Mouse (Mus musculus) neural tube, embryonic 12.5 days (tissue): Measurements from ENCODE around the gene Hemk1. TPM values are rescaled to one million over a fixed set of nuclear protein-coding genes. Genes with fewer than 3 reads are reported as not detected.

ENCODE experiments used
- ATAC-seq: fragments of 200-750 bp; cut with Nextera tagmentation; 2 replicates; pipeline ENCODE4 v1.8.0; 2017; ENCODE audit warnings: low read depth, mild to moderate bottlenecking, moderate TSS enrichment, moderate library complexity; ENCODE audit not compliant: low FRiP score
- H3K27ac ChIP-seq: fragments of 300-500 bp; sonication (generic); 2 replicates; pipeline ENCODE4 v1.5.1; 2016
- H3K27me3 ChIP-seq: fragments of 300-500 bp; sonication (generic); replicated peaks from 2 replicates; pipeline ENCODE4 v1.6.1; 2016; ENCODE audit warnings: mild to moderate bottlenecking
- H3K36me3 ChIP-seq: fragments of 300-500 bp; sonication (generic); 2 replicates; pipeline ENCODE4 v1.6.1; 2016; ENCODE audit warnings: mild to moderate bottlenecking
- H3K4me1 ChIP-seq: fragments of 300-500 bp; sonication (generic); 2 replicates; pipeline ENCODE4 v1.6.1; 2016
- H3K4me2 ChIP-seq: fragments of 300-500 bp; sonication (generic); replicated peaks from 2 replicates; pipeline ENCODE4 v1.6.1; 2016; ENCODE audit warnings: mild to moderate bottlenecking
- H3K4me3 ChIP-seq: fragments of 300-500 bp; sonication (generic); 2 replicates; pipeline ENCODE4 v1.5.1; 2016
- H3K9ac ChIP-seq: fragments of 300-500 bp; sonication (generic); 2 replicates; pipeline ENCODE4 v1.6.1; 2016; ENCODE audit warnings: mild to moderate bottlenecking
- H3K9me3 ChIP-seq: fragments of 300-500 bp; sonication (generic); 2 replicates; pipeline ENCODE4 v1.6.1; 2016; ENCODE audit warnings: mild to moderate bottlenecking
- WGBS: fragments of 180-500 bp; shearing (Covaris S2); methylation state at CpG from one replicate; pipeline ENCODE4 v1.1.7; 2016; 5-methylcytosine and 5-hydroxymethylcytosine counted together
- polyA plus RNA-seq: library from polyadenylated mRNA; unstranded; fragments of >200 nt; fragmentation: Nextera tagmentation; extraction: Ambion mirVana; gene quantifications from 2 replicates; pipeline ENCODE4 v1.2.1, GENCODE M21; 2016

Gene Hemk1
- polyA plus RNA-seq, 1 experiment from 2014 or later = 14.2 TPM

DNA sequence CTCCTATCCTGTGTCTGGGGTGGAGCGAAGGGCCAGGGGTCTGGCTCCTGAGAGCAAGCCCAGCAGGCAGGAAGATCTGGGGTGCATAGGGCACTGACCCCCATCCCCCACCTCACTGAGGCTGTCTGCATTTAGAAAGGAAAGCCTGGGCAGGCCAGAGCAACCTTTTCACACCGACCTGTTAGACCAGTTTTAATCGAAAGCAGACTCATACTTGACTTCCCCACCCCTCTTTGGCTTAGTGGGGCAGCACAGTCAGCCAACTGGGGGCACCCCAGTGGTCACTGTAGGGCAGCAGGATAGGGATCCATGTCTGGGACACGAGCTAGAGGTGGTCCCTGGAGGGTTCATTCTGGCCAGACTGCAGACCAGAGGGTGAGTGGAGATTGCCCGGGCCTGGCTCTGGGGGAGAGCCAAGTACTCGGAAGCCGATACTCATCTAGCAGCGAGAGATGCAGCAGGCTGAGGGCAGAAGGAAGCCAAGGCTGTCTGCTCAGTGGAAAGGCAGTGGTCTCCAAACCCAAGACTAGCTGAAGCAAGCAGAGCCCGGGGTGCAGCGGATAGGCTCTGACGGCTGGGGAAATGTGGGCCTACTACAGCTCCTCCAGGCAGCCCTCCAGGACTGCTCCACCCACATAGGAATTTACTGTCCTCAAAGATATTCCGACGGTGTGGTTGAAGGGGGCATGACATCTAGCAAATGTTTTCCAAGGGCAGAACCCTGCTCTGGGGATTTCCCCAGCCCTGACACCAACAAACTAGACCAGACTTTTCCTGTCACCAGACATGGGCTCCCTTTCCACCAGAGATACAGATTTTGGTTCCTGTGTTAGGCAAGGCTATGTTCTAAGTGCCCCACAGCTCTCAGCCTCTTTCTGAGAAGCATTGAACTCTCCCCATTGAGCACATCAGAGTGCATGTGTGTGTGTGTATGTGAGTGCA lies 32.3 kb downstream of the Hemk1 start:
- Histone ChIP-seq H3K27me3 (no peaks in the 10 kb centered on the region), H3K9me3 (no peaks in the 10 kb centered on the region), H3K9ac (no peak overlapping the region), H3K27ac (no peak overlapping the region), H3K4me2 (no peak overlapping the region), H3K4me1 (no peaks in the 10 kb centered on the region), H3K4me3 (no peak overlapping the region), H3K36me3 (peaks cover 7% of the 10 kb centered on the region)
- no peak for ATAC-seq
- 72% methylated on average over 13 of the region's 13 CpGs for WGBS

DNA sequence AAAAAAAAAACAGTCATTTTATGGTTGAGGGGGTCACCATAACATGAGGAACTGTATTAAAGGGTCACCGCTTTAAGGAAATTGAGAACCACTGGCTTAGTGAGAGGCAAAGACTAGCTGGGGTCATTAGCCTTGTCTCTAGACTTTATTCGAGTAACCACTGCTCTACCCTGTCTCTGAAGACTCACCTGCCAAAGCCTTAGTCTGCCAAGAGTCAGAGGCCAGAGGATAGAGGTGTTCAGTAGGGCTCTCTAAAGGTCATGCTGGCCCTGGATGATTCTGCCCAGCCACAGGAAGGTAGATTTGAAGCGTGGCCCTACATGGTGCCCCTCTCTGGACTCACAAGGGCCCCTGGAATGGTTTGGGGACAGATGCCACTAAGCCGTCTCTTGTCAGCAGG lies 33.1 kb downstream of the Hemk1 start:
- no peak overlapping the region for H3K9ac ChIP-seq
- no peak overlapping the region for H3K4me2 ChIP-seq
- no peaks in the 10 kb centered on the region for H3K4me1 ChIP-seq
- 93% methylated on average over 4 of the region's 4 CpGs for WGBS
- no peak for ATAC-seq
- no peaks in the 10 kb centered on the region for H3K27me3 ChIP-seq
- peaks cover 10% of the 10 kb centered on the region for H3K36me3 ChIP-seq
- H3K9me3 ChIP-seq = no peaks in the 10 kb centered on the region
- no peak overlapping the region for H3K4me3 ChIP-seq
- no peak overlapping the region for H3K27ac ChIP-seq

DNA sequence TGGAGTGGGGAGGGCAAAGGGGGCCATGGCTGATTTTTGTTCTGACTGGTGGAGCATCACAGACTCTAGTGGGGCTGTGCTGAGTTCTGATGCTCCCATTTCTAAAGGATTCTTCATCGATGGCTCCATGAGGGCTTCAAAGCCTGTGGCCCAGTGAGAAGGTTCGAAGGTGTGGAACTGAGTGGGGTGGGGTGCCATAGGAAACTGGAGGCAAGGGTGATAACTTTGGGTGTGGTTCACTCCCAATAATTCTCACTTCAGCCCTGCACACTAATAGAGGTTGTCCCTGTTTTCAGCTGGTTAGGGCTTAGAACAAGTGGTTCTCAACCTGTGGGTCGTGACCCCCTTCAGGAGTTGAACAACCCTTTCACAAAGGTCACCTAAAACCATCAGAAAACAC lies 33.8 kb downstream of the Hemk1 start:
- 91% methylated on average over 3 of the region's 3 CpGs for WGBS
- H3K36me3 ChIP-seq = peaks cover 10% of the 10 kb centered on the region
- H3K27me3 ChIP-seq = no peaks in the 10 kb centered on the region
- no peak for ATAC-seq
- no peaks in the 10 kb centered on the region for H3K4me1 ChIP-seq
- no peak overlapping the region for H3K9ac ChIP-seq
- no peak overlapping the region for H3K27ac ChIP-seq
- H3K9me3 ChIP-seq = no peaks in the 10 kb centered on the region
- H3K4me3 ChIP-seq = no peak overlapping the region
- H3K4me2 ChIP-seq = no peak overlapping the region

DNA sequence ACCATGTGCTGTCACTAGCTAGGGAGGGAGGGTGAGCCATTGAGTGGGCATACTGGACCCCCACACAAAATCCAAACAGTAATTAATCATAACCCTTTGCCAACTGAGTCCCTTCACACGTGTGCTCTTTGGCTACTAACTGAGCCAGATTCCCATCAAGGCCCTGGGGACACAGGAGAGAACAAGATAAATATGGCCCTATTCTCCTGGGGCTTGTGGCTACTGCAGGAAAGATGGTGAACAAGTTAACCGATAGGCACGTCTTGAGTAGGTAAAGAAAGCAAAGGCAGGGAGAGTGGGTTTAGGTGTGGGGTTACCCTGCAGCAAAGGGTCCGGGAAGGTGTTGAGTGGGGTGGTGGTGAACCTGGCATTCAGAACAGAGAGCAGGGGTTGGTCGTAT lies 34.2 kb downstream of the Hemk1 start:
- no peak overlapping the region for H3K27ac ChIP-seq
- no peaks in the 10 kb centered on the region for H3K9me3 ChIP-seq
- no peaks in the 10 kb centered on the region for H3K27me3 ChIP-seq
- H3K36me3 ChIP-seq = peaks cover 10% of the 10 kb centered on the region
- H3K4me1 ChIP-seq = no peaks in the 10 kb centered on the region
- no peak overlapping the region for H3K9ac ChIP-seq
- 84% methylated on average over 5 of the region's 5 CpGs for WGBS
- no peak overlapping the region for H3K4me2 ChIP-seq
- no peak overlapping the region for H3K4me3 ChIP-seq
- ATAC-seq = no peak

DNA sequence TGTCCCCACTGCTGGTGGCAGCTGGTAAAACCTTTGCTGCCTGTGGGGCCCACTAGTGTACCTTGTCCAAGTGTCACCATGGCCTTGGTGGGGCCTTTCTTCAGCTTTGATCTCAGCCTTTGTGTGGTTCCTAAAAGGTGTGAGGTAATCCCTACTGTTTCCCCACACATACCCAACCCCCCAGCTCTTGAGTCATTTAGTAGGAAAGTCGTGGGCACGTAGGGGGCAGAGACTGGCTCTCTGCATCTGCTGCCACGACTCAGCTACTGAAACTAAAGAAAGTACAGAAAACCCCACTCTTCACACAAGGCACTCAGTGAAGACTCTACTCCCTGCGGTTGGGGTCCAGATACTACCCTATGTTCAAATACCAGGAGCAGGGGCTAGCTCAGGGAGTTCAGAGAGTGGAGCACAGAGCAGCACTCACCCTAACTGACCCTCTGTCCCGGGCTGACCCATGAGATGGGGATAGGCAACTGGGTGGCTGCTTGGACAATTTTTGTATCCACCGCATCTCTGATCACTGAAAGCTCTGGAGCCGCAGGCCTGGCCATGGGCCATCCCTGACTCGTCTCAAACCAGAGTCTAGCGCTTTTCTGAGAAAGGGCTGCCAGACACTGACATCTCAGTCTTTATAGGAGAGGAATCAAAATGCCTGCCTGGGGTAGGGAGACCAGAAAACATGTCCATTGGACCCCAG lies 34.9 kb downstream of the Hemk1 start:
- 84% methylated on average over 9 of the region's 9 CpGs for WGBS
- Histone ChIP-seq H3K4me1 (no peaks in the 10 kb centered on the region; the same call in 1 of the 2 replicates), H3K9ac (no peak overlapping the region), H3K27me3 (no peaks in the 10 kb centered on the region), H3K36me3 (peaks cover 10% of the 10 kb centered on the region), H3K4me2 (no peak overlapping the region), H3K27ac (no peak overlapping the region), H3K4me3 (no peak overlapping the region), H3K9me3 (no peaks in the 10 kb centered on the region)
- no peak for ATAC-seq

DNA sequence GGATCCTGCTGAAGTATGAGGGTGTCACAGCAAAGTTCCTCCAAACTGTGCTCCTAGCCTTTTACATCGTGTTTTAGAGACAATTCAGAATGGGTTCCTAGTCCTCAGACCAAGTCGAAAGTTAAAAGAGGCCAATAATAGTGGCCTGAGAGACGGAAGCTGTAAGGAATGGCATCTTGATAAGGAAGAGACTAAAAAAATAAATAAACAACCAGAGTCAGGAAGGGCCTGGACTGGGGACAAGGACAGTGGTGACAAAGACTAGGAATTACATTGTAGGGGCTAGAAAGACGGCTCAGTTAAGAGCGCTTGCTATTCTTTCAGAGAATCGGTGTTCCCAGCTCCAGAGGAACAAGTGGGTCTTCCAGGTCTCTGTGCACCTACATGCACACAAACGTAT lies 35.6 kb downstream of the Hemk1 start:
- H3K4me2 ChIP-seq = no peak overlapping the region
- H3K4me1 ChIP-seq = peaks cover 5% of the 10 kb centered on the region
- no peaks in the 10 kb centered on the region for H3K27me3 ChIP-seq
- ATAC-seq = no peak
- WGBS = 85% methylated on average over 7 of the region's 7 CpGs
- no peak overlapping the region for H3K9ac ChIP-seq
- H3K9me3 ChIP-seq = no peaks in the 10 kb centered on the region
- peaks cover 10% of the 10 kb centered on the region for H3K36me3 ChIP-seq
- no peak overlapping the region for H3K4me3 ChIP-seq
- no peak overlapping the region for H3K27ac ChIP-seq

DNA sequence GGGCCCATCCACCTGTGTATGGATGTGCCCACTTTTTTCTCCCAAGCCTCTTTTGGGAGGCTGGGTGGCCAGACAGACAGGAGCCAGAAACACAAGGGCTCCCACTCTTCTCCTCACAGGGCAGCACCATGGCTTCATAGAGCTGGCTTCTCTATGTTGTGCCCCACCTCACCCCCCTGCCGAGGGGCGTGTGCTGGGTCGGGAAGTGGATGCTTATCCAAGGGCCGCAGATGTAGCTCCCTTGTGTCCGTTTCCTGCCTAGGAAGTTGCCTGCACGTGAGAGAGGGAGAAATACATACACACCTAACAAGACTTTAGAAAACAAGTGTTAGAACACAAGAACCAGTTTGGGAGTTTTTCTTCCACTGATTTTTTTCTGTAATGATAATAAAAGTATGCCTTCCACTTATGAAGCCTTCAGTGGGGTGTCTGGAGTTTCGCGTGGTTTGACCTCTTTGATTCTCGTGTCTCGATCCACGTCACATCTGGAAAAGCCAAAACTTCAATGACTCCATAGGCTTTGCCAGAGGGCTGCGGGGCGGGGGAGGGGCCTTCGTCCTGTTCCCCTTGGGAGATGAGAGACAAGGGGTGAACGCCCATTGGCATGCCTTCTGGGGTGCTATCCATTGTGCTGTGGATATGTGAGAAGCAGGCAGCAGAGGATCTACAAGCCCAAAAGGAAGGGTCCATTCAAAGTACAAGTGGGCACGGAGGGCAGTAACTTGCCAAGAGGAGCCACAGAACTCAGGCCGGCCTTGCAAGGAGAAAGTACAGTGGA lies 36.4 kb downstream of the Hemk1 start:
- ATAC-seq = no peak
- no peak overlapping the region for H3K9ac ChIP-seq
- H3K4me3 ChIP-seq = no peak overlapping the region
- H3K27ac ChIP-seq = no peak overlapping the region
- H3K36me3 ChIP-seq = peaks cover 10% of the 10 kb centered on the region
- 81% methylated on average over 17 of the region's 17 CpGs for WGBS
- H3K4me2 ChIP-seq = no peak overlapping the region
- H3K4me1 ChIP-seq = peaks cover 13% of the 10 kb centered on the region
- H3K9me3 ChIP-seq = no peaks in the 10 kb centered on the region
- H3K27me3 ChIP-seq = no peaks in the 10 kb centered on the region

DNA sequence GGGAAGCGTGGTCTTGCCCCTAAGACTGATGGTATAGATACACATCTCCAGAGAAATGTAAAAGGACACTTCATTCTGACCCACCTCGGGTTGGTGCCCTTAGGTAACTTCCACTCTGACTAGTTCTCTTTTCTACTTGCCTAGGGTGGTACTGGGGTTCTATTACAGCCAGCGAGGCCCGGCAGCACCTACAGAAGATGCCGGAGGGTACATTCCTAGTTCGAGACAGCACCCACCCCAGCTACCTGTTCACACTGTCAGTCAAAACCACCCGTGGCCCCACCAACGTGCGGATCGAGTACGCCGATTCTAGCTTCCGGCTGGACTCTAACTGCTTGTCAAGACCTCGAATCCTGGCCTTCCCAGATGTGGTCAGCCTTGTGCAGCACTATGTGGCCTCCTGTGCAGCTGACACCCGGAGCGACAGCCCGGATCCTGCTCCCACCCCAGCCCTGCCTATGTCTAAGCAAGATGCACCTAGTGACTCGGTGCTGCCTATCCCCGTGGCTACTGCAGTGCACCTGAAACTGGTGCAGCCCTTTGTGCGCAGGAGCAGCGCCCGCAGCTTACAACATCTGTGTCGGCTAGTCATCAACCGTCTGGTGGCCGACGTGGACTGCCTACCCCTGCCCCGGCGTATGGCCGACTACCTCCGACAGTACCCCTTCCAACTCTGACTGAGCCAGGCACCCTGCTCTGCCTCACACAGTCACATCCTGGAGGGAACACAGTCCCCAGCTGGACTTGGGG lies 37.8 kb downstream of the Hemk1 start:
- Histone ChIP-seq H3K27me3 (peaks cover 5% of the 10 kb centered on the region; the same call in 1 of the 2 replicates), H3K27ac (no peak overlapping the region), H3K4me3 (no peak overlapping the region), H3K4me2 (no peak overlapping the region), H3K9me3 (no peaks in the 10 kb centered on the region), H3K36me3 (peaks cover 10% of the 10 kb centered on the region), H3K9ac (no peak overlapping the region), H3K4me1 (peaks cover 17% of the 10 kb centered on the region)
- 94% methylated on average over 30 of the region's 30 CpGs for WGBS
- no peak for ATAC-seq

DNA sequence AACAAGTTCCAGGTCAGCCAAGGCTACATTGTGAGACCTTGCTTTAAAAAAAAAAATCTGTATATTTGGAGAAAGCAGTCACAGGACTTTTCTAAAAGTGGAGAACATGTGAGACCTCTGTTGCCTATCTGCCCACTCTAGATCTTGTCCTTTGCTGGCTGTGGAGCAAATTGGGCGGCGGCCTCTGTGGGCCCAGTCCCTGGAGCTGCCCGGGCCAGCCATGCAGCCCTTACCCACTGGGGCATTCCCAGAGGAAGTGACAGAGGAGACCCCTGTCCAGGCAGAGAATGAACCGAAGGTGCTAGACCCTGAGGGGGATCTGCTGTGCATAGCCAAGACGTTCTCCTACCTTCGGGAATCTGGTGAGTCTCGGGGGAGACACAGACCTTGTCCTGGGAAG lies 38.4 kb downstream of the Hemk1 start:
- H3K4me2 ChIP-seq = no peak overlapping the region
- H3K4me1 ChIP-seq = peaks cover 17% of the 10 kb centered on the region
- peaks cover 10% of the 10 kb centered on the region for H3K36me3 ChIP-seq
- no peak for ATAC-seq
- peaks cover 6% of the 10 kb centered on the region; the same call in 1 of the 2 replicates for H3K27me3 ChIP-seq
- no peak overlapping the region for H3K9ac ChIP-seq
- no peak overlapping the region for H3K4me3 ChIP-seq
- no peak overlapping the region for H3K27ac ChIP-seq
- no peaks in the 10 kb centered on the region for H3K9me3 ChIP-seq
- 90% methylated on average over 7 of the region's 7 CpGs for WGBS

DNA sequence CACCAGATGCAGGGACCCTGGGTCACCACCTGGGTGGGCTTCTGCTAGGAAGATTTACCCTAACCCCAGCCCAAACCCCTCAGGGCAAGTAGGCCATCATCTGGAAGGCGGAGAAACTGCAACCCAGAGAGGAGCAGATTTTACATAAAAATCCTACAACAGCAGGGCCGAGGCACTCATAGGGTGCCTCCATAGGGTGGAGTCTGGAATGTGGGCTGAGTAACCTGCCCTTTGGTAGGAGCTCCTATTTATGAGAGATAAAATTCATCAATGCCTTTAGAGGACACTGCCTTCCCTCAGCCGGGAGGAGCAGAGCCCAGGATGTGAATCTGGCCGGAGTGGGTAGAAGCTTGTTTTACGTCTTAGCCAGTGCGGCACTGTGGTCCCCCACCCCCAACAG lies 39.3 kb downstream of the Hemk1 start:
- no peaks in the 10 kb centered on the region for H3K9me3 ChIP-seq
- H3K9ac ChIP-seq = no peak overlapping the region
- 85% methylated on average over 6 of the region's 6 CpGs for WGBS
- H3K4me1 ChIP-seq = peaks cover 17% of the 10 kb centered on the region
- H3K27me3 ChIP-seq = peaks cover 6% of the 10 kb centered on the region; the same call in 1 of the 2 replicates
- ATAC-seq = no peak
- H3K27ac ChIP-seq = no peak overlapping the region
- no peak overlapping the region for H3K4me3 ChIP-seq
- H3K4me2 ChIP-seq = no peak overlapping the region
- H3K36me3 ChIP-seq = peaks cover 10% of the 10 kb centered on the region

DNA sequence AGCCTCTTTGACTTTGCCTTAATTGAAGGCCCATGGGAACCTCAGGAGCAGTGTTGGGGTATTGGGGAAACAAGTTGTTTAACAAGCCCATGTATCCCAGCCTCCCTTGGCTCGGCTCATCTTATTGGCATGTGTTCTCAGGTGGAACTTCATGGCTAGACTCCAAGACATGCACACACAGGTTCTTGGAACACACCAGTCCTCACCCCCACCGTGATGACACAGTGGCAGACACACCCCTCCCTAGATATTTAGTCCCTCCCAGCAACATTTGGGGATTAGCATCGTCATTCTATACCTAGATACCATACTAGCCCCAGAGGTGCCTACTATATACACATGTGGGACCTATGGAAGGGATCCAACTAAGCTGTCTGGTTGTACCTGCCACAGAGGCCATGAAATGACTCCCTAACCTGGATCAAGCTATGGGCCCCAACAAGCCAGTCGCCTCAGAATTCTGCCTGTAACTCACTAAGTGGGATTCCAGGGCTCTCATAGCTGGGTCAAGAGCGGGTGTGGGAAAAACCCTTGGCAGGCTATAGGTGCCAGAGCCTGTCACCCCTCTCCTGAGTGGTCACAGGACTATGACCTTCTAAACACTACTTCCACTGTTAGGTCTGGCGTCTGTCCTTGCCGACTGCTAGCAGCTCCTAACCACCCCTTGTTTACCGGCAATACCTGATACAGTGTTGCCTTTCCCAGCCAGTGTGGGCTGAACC lies 39.9 kb downstream of the Hemk1 start:
- Histone ChIP-seq H3K9me3 (no peaks in the 10 kb centered on the region), H3K4me3 (no peak overlapping the region)
- no peak for ATAC-seq

More for the DNA sequence above, 39.9 kb downstream of the Hemk1 start:
- no peak overlapping the region for H3K27ac ChIP-seq
- WGBS = 86% methylated on average over 8 of the region's 8 CpGs
- no peak overlapping the region for H3K9ac ChIP-seq
- H3K36me3 ChIP-seq = peaks cover 10% of the 10 kb centered on the region
- peak overlapping the region; percentile 88 for H3K4me2 ChIP-seq
- H3K27me3 ChIP-seq = peaks cover 6% of the 10 kb centered on the region; the same call in 1 of the 2 replicates
- peaks cover 17% of the 10 kb centered on the region for H3K4me1 ChIP-seq
